Mouse (Mus musculus) embryonic facial prominence, embryonic 14.5 days (tissue): Measurements from ENCODE around the gene B4galnt4. TPM values are rescaled to one million over a fixed set of nuclear protein-coding genes. Genes with fewer than 3 reads are reported as not detected.
A peak's percentile ranks its signal among the peaks of the same experiment; 100 is the strongest.
"Not testable (repeated sequence)": the region's sequence is repeated elsewhere in the genome, so short reads cannot be mapped to it uniquely, and the experiment has no call there.

Source experiments
- ATAC-seq: fragments of 200-750 bp; cut with Nextera tagmentation; 2 replicates; pipeline ENCODE4 v1.8.0; 2017; ENCODE audit warnings: low read depth, moderate number of reproducible peaks, moderate TSS enrichment
- DNase-seq: peaks from one replicate; pipeline ENCODE4 v3.0.0-alpha.2; 2015; ENCODE audit warnings: low spot score
- H3K27ac ChIP-seq: fragments of 300-500 bp; sonication (generic); replicated peaks from 2 replicates; pipeline ENCODE4 v1.5.1; 2014; ENCODE audit warnings: low read depth, mild to moderate bottlenecking, low read length, moderate library complexity
- H3K27me3 ChIP-seq: fragments of 300-500 bp; sonication (generic); replicated peaks from 2 replicates; pipeline ENCODE4 v1.6.1; 2014; ENCODE audit warnings: low read length; ENCODE audit not compliant: control insufficient read depth, insufficient read depth
- H3K36me3 ChIP-seq: fragments of 300-500 bp; sonication (generic); 2 replicates; pipeline ENCODE4 v1.6.1; 2014; ENCODE audit warnings: low read length, mixed read lengths; ENCODE audit not compliant: control insufficient read depth, insufficient read depth
- H3K4me1 ChIP-seq: fragments of 300-500 bp; sonication (generic); 2 replicates; pipeline ENCODE4 v1.6.1; 2014; ENCODE audit warnings: antibody characterized with exemption, low read length; ENCODE audit not compliant: control insufficient read depth, insufficient read depth
- H3K4me2 ChIP-seq: fragments of 300-500 bp; sonication (generic); 2 replicates; pipeline ENCODE4 v1.6.1; 2014; ENCODE audit warnings: low read depth, mild to moderate bottlenecking, low read length, moderate library complexity, mixed read lengths
- H3K4me3 ChIP-seq: fragments of 300-500 bp; sonication (generic); 2 replicates; pipeline ENCODE4 v1.5.1; 2014; ENCODE audit warnings: low read depth, mild to moderate bottlenecking, low read length
- H3K9ac ChIP-seq: fragments of 300-500 bp; sonication (generic); 2 replicates; pipeline ENCODE4 v1.6.1; 2014; ENCODE audit warnings: low read depth, mild to moderate bottlenecking, low read length, moderate library complexity, mixed read lengths
- H3K9me3 ChIP-seq: fragments of 300-500 bp; sonication (generic); 2 replicates; pipeline ENCODE4 v1.6.1; 2016; ENCODE audit warnings: low read length; ENCODE audit not compliant: control insufficient read depth
- WGBS: fragments of 180-500 bp; shearing (Covaris S2); extraction: QIAGEN DNeasy Blood & Tissue Kit; methylation state at CpG from one replicate; pipeline ENCODE4 v1.1.7; 2014; 5-methylcytosine and 5-hydroxymethylcytosine counted together
- polyA plus RNA-seq: library from polyadenylated mRNA; unstranded; fragments of >200 nt; fragmentation: Nextera tagmentation; extraction: Ambion mirVana; gene quantifications from 2 replicates; pipeline ENCODE4 v1.2.1, GENCODE M21; 2014

The B4galnt4 gene
- polyA plus RNA-seq, result 6.6 and 10.3 TPM in 2 replicates

DNA sequence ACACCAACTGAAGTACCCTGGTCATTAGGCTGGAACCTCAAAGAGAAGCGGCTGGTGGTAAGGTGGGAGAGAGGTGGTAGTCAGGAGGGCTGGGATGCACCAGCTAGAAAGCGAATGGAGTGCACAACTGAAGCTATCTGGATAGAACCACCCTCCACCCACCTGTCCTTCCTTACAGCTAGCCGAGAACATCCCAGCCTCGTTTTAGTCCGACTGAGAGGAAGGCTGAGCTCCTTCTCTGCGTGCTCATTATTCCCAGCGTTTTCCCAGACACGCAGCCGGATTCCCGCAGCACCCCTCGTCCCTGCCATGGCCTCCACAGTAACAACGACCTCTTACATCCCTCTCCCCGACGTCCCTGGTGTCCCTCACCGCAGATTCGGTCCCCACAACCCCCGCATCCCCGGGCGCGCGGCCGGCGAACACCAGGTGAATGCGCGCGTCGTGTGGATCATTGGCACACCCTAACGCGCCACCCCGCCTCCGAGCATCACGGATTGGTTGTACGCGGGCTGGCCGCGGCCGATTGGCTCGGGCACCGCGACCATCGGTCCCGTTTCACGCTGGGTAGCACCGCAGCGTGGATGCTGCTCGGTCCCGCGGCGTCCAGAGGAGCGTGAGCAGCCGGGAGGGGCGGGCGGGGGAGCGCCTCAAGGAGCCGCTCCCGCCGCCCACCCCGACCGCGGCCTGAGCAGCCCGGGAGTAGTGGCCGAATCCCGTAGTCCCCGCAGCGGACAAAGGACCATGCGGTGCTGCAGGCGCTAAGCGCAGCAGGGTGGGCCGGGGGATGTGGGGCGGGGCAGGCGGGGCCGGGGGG, at the start of gene B4galnt4:
TSS of gene B4galnt4 (plus strand) at position 679 of the 817 bp plus-strand sequence.
- WGBS, result under 1% methylated on average over 41 of the region's 72 CpGs
- Histone ChIP-seq H3K27ac (peak within 1 kb of the TSS; percentile 39; the same call in 1 of the 2 replicates), H3K9me3 (no peaks in the 10 kb centered on the region), H3K4me2 (peak within 1 kb of the TSS; percentile 93), H3K4me1 (peaks cover 10% of the 10 kb centered on the region), H3K4me3 (peak within 1 kb of the TSS; percentile 80), H3K36me3 (peaks cover 19% of the 10 kb centered on the region; the same call in 1 of the 2 replicates), H3K27me3 (no peaks in the 10 kb centered on the region), H3K9ac (peak within 1 kb of the TSS; percentile 89)
- DNase-seq, result peak; percentile 94
- peak; percentile 98 for ATAC-seq

DNA sequence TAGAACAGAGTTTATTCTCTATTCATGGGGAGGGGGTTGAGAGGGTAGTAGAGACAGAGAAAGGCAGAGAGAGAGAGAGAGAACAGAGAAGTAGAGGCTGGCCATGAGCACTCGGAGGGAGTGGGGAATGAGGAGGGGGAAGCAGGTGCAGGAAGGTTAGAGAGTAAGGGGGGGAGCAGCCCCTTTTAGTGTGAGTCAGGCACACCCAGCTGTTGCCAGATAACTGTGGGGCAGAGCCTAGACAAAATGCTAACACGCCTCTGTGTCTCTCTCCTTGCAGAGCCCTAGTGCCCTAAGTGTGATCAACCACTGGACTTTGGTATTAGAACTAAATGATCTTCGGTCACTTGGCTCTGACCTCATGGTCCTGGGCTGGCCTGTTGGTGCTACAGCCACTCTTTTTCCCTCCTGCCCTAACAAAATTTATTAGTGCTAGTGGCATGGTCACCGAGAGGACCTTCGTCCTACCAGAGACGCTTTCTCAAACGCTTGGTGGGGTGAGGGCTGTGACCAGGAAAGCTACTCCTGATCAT, 49.6 kb upstream of the B4galnt4 start:
- no peak overlapping the region; the same call in 1 of the 2 replicates for H3K4me2 ChIP-seq
- H3K36me3 ChIP-seq, result no peaks in the 10 kb centered on the region
- 86% methylated on average over 7 of the region's 7 CpGs for WGBS
- no peak for DNase-seq
- peak overlapping the region; percentile 78 for H3K27ac ChIP-seq
- H3K27me3 ChIP-seq, result no peaks in the 10 kb centered on the region
- no peaks in the 10 kb centered on the region for H3K9me3 ChIP-seq
- H3K4me3 ChIP-seq, result no peak overlapping the region
- no peak for ATAC-seq
- peaks cover 8% of the 10 kb centered on the region; the same call in 1 of the 2 replicates for H3K4me1 ChIP-seq
- no peak overlapping the region for H3K9ac ChIP-seq

DNA sequence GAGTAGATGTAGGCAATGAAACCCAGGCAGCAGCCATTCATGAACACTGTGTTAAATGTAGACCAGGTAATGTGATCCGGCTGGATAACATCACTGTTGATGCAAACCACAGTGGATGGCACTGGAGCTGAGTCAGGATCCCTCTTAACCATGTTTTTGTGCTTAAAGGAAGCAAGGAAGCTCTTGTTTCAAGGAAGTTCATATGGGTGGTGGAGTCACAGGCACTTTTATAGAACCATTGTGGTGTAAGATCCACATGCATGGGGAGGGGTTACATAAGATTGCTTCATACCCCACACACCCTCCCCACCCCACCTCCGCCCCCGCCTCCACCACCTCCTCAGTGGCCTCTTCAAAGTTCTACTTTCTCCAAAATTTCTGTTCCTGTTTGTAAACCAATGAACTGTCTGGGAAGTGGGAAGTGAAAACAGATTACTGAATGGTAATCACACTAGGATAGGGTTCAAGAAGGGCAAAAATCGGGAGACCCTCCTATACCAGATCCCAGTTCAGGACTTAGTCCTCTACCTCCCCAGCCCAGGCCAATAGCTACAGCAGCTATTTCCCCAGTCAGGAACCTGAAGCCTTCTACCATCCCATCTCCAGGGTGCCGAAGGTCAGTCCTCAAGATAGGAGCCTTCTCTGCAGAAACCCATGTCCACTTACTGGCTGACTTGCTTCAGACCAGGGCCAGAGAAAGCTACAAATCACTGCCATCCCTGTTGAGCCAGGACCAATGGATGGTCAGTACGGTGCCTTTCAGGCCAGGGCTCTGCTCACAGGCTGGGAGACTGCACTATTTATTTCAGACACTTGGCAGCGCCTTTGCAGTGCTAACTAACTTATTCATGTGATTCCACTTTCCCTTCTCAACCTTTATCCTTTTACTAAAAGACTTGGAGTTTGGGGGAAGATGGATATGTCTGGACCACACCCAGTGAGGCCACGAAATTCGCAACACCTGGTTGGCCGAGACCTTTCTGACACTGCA, 43.9 kb upstream of the B4galnt4 start:
- Histone ChIP-seq H3K9me3 (no peaks in the 10 kb centered on the region), H3K4me3 (no peak overlapping the region), H3K4me2 (no peak overlapping the region), H3K4me1 (no peaks in the 10 kb centered on the region), H3K27ac (no peak overlapping the region), H3K27me3 (no peaks in the 10 kb centered on the region), H3K36me3 (no peaks in the 10 kb centered on the region), H3K9ac (no peak overlapping the region)
- ATAC-seq (no peak), DNase-seq (no peak)
- WGBS, result 86% methylated on average over 10 of the region's 10 CpGs

DNA sequence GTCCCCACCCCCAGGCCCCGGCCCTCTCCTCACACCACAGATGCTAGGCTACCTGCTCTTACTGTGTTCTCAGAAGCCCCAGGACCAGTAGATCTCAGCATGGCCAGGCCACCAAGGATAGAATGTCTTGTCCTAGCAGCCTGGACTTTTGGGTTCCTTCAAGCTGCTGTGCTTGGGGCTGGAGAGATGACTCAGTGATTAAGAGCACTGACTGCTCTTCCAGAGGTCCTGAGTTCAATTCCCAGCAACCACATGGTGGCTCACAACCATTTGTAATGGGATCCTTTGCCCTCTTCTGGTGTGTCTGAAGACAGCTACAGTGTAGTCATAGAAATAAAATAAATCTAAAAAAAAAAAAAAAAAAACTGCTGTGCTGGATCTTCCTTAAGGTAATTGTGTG, 43.1 kb upstream of the B4galnt4 start, which contains the start of gene Ifitm6:
TSS of gene Ifitm6 (minus strand) at position 101 of the 400 bp plus-strand sequence.
- ATAC-seq, H3K4me2 ChIP-seq, H3K9me3 ChIP-seq, H3K9ac ChIP-seq, H3K27me3 ChIP-seq, H3K4me1 ChIP-seq, H3K36me3 ChIP-seq, H3K27ac ChIP-seq, DNase-seq, H3K4me3 ChIP-seq: not testable (repeated sequence)
- 75% methylated on average over 1 of the region's 1 CpGs for WGBS

DNA sequence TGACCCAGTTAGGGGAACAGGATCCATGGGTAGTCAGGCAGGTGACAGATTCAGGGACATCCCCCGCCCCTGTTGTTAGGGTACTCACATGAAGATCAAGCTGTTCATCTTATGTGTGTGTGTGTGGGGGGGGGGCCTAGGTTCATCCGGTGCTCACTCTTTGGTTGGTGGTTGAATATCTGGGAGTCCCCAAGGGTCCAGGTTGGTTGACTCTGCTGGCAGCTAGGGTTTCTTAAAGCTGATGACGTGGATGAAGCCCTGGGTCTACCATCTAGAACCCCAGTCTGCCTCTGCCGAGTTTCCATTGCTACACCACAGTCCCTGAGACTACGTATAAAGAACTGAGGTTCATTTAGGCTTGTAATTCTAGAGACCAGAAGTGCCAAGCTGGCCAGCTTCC, 41.9 kb upstream of the B4galnt4 start:
- Histone ChIP-seq H3K27ac (no peak overlapping the region), H3K27me3 (no peaks in the 10 kb centered on the region), H3K4me1 (no peaks in the 10 kb centered on the region), H3K9ac (no peak overlapping the region), H3K4me3 (no peak overlapping the region), H3K9me3 (no peaks in the 10 kb centered on the region), H3K4me2 (no peak overlapping the region), H3K36me3 (no peaks in the 10 kb centered on the region)
- no peak for DNase-seq
- ATAC-seq, result no peak
- 93% methylated on average over 5 of the region's 5 CpGs for WGBS

DNA sequence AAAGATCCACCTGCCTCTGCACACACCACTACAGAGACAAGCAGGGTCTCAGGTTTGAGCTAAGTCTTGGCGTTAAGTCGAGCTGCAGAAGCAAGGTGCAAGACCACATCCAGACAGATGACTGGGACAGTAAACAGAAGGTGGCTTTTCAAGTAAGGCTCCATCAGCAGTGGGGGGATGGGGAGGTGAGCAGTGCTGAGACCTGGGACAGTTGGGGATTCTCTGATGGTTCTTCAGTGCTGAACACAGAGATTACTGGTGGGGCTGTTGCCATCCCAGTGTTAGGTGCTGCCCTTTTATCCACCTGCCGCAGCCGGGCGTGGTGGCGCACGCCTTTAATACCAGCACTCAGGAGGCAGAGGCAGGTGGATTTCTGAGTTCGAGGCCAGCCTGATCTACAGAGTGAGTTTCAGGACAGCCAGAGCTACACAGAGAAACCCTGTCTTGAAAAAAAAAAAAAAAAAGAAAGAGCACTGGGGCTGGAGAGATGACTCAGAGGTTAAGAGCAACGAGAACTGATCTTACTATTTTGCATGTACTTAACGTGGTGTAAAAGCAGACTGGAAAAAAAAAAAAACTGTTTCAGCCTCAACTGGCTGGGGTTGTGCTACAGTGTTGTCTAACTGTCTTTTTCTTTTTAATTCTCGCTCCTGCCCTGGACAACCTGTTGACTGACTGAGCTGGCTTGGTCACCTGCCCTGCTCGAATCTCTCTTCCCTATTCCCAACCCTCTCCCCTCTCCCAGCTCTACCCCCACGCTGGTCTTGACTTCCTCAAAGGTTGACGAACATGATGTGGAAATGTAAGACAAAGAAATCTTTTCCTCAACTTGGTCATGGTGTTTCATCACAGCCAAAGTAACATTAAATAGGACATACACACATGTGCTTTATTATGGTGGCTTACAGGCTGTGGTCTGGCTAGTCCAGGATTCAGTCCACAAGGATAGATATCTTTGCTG, 39.1 kb upstream of the B4galnt4 start:
- 78% methylated on average over 14 of the region's 14 CpGs for WGBS
- ATAC-seq, result no peak
- H3K36me3 ChIP-seq, result no peaks in the 10 kb centered on the region

DNA sequence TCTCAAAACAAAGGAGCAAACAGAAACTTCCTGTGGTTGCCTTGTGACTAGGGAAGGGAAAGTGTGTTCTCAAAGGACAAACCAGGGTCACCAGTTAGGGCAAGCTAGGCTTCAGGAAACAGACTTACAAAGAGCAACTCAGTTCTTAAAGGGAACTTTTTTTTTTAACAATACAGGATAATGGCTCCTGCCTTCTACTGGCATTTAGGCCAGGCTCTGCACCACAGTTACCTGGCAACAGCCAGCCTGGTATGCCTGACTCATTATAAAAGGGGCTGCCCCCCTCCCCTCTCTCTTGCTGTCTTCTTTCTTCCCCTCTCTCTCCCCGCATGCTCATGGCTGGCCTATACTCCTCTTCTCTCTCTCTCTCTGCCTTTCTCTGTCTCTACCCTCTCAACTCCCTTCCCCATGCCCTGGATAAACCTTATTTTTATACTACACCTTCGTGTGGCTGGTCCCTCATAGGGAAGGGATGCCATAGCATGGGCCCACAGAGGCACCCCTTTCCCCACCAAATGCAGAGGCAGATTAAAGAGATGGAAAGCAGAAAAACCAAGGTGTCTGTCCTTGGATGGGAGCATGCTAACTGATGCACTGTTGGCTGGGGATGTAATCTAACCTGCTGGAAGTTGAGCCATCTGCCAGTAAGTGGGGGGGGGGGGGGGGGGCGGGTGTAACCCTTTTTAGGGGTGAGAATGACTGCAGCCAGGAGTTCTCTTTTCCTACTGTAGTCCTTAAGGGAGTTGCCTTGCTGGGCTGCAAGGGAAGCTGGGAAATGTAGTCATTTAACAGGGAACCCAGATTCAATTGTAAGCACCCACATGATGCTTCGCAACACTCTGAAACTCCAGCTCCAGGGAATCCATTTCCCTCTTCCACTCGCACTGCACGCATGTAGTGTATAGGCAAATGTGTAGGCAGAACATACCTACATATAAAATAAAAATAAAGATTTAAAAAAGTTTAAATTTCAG, 35.8 kb upstream of the B4galnt4 start:
- H3K27ac ChIP-seq, result no peak overlapping the region
- WGBS, result 36% methylated on average over 6 of the region's 6 CpGs

More for the DNA sequence above, 39.1 kb upstream of the B4galnt4 start:
- no peaks in the 10 kb centered on the region for H3K27me3 ChIP-seq
- no peak overlapping the region for H3K4me3 ChIP-seq
- no peak overlapping the region for H3K4me2 ChIP-seq
- no peak for DNase-seq
- H3K9ac ChIP-seq, result no peak overlapping the region
- no peak overlapping the region for H3K27ac ChIP-seq
- no peaks in the 10 kb centered on the region for H3K9me3 ChIP-seq
- H3K4me1 ChIP-seq, result no peaks in the 10 kb centered on the region

More for the DNA sequence above, 35.8 kb upstream of the B4galnt4 start:
- H3K4me1 ChIP-seq, result no peaks in the 10 kb centered on the region
- ATAC-seq (0 out of 2 replicates have a peak, but pooled peaks have one; percentile 74), DNase-seq (peak; percentile 10)
- no peak overlapping the region for H3K4me2 ChIP-seq
- H3K9ac ChIP-seq, result no peak overlapping the region
- no peaks in the 10 kb centered on the region for H3K9me3 ChIP-seq
- H3K36me3 ChIP-seq, result no peaks in the 10 kb centered on the region
- H3K27me3 ChIP-seq, result no peaks in the 10 kb centered on the region
- H3K4me3 ChIP-seq, result no peak overlapping the region
